Mouse (Mus musculus) lung, embryonic 16.5 days (tissue): ENCODE results near the gene Rab23. TPM values are rescaled to one million over a fixed set of nuclear protein-coding genes. Genes with fewer than 3 reads are reported as not detected.
"Not testable (repeated sequence)": the region's sequence is repeated elsewhere in the genome, so short reads cannot be mapped to it uniquely, and the experiment has no call there.

Source experiments
- ATAC-seq: fragments of 200-750 bp; cut with Nextera tagmentation; 2 replicates; pipeline ENCODE4 v1.8.0; 2017; ENCODE audit warnings: low read depth, mild to moderate bottlenecking, moderate library complexity
- H3K27ac ChIP-seq: fragments of 300-500 bp; sonication (generic); 2 replicates; pipeline ENCODE4 v1.5.1; 2014; ENCODE audit warnings: mild to moderate bottlenecking, control low read depth, low read length
- H3K27me3 ChIP-seq: fragments of 300-500 bp; sonication (generic); 2 replicates; pipeline ENCODE4 v1.6.1; 2014; ENCODE audit warnings: low read depth, low read length, mixed read lengths; ENCODE audit not compliant: control insufficient read depth, insufficient read depth
- H3K36me3 ChIP-seq: fragments of 300-500 bp; sonication (generic); 2 replicates; pipeline ENCODE4 v1.6.1; 2014; ENCODE audit warnings: low read length; ENCODE audit not compliant: control insufficient read depth, insufficient read depth
- H3K4me1 ChIP-seq: fragments of 300-500 bp; sonication (generic); replicated peaks from 2 replicates; pipeline ENCODE4 v1.6.1; 2014; ENCODE audit warnings: low read length, mixed read lengths; ENCODE audit not compliant: control insufficient read depth, insufficient read depth
- H3K4me2 ChIP-seq: fragments of 300-500 bp; sonication (generic); 2 replicates; pipeline ENCODE4 v1.6.1; 2014; ENCODE audit warnings: low read depth, low read length, control low read depth
- H3K4me3 ChIP-seq: fragments of 300-500 bp; sonication (generic); 2 replicates; pipeline ENCODE4 v1.5.1; 2014; ENCODE audit warnings: mild to moderate bottlenecking, low read length, control low read depth
- H3K9ac ChIP-seq: fragments of 300-500 bp; sonication (generic); 2 replicates; pipeline ENCODE4 v1.6.1; 2014; ENCODE audit warnings: low read length, control low read depth
- H3K9me3 ChIP-seq: fragments of 300-500 bp; sonication (generic); 2 replicates; pipeline ENCODE4 v1.6.1; 2016; ENCODE audit warnings: low read length; ENCODE audit not compliant: control insufficient read depth
- WGBS: fragments of 180-500 bp; shearing (Covaris S2); extraction: QIAGEN DNeasy Blood & Tissue Kit; methylation state at CpG from one replicate; pipeline ENCODE4 v1.1.7; 2014; 5-methylcytosine and 5-hydroxymethylcytosine counted together
- polyA plus RNA-seq: library from polyadenylated mRNA; unstranded; fragments of >200 nt; fragmentation: Nextera tagmentation; extraction: Ambion mirVana; gene quantifications from 2 replicates; pipeline ENCODE4 v1.2.1, GENCODE M21; 2015

Rab23 gene
- polyA plus RNA-seq, 1 experiment from 2014 or later, result 24.9 TPM

- Histone ChIP-seq H3K36me3 (peaks cover 8% of the 10 kb centered on the region), H3K4me3 (no peak overlapping the region), H3K9me3 (no peaks in the 10 kb centered on the region), H3K9ac (no peak overlapping the region), H3K27ac (no peak overlapping the region), H3K4me2 (no peak overlapping the region), H3K27me3 (no peaks in the 10 kb centered on the region), H3K4me1 (no peaks in the 10 kb centered on the region)
- 21% methylated on average over 8 of the region's 8 CpGs for WGBS
- no peak for ATAC-seq
Observed at GRCm38 (mm10) chr1:33742903-33743302, 23.2 kb downstream of the Rab23 start.

GRCm38 (mm10) chr1:33744815-33745214 is 25.1 kb downstream of the Rab23 start:
- not testable (repeated sequence) for H3K9me3 ChIP-seq, H3K36me3 ChIP-seq

GRCm38 (mm10) chr1:33745901-33746300 is 26.2 kb downstream of the Rab23 start:
- Histone ChIP-seq H3K4me3 (no peak overlapping the region), H3K36me3 (peaks cover 2% of the 10 kb centered on the region; the same call in 1 of the 2 replicates), H3K27me3 (no peaks in the 10 kb centered on the region), H3K4me1 (no peaks in the 10 kb centered on the region), H3K27ac (no peak overlapping the region), H3K9me3 (no peaks in the 10 kb centered on the region), H3K4me2 (no peak overlapping the region), H3K9ac (no peak overlapping the region)
- no peak for ATAC-seq
- 96% methylated on average over 4 of the region's 4 CpGs for WGBS

More at GRCm38 (mm10) chr1:33744815-33745214, 25.1 kb downstream of the Rab23 start:
- 94% methylated on average over 9 of the region's 9 CpGs for WGBS
- not testable (repeated sequence) for H3K27ac ChIP-seq, H3K4me1 ChIP-seq, ATAC-seq, H3K27me3 ChIP-seq, H3K9ac ChIP-seq, H3K4me2 ChIP-seq, H3K4me3 ChIP-seq

- Histone ChIP-seq H3K4me3 (no peak overlapping the region), H3K9me3 (no peaks in the 10 kb centered on the region), H3K4me2 (no peak overlapping the region), H3K27ac (no peak overlapping the region), H3K4me1 (no peaks in the 10 kb centered on the region), H3K9ac (no peak overlapping the region), H3K27me3 (no peaks in the 10 kb centered on the region), H3K36me3 (peaks cover 2% of the 10 kb centered on the region; the same call in 1 of the 2 replicates)
- 94% methylated on average over 11 of the region's 11 CpGs for WGBS
- no peak for ATAC-seq
Observed at GRCm38 (mm10) chr1:33749109-33749508, 29.4 kb downstream of the Rab23 start.

GRCm38 (mm10) chr1:33749709-33750108 is 30.0 kb downstream of the Rab23 start:
- not testable (repeated sequence) for H3K36me3 ChIP-seq, ATAC-seq
- 89% methylated on average over 3 of the region's 4 CpGs for WGBS

GRCm38 (mm10) chr1:33751283-33751682 is 31.6 kb downstream of the Rab23 start:
- H3K27ac ChIP-seq, result no peak overlapping the region
- ATAC-seq, result no peak

More at GRCm38 (mm10) chr1:33749709-33750108, 30.0 kb downstream of the Rab23 start:
- H3K27ac ChIP-seq, H3K9ac ChIP-seq, H3K4me3 ChIP-seq, H3K27me3 ChIP-seq, H3K9me3 ChIP-seq, H3K4me1 ChIP-seq, H3K4me2 ChIP-seq: not testable (repeated sequence)

GRCm38 (mm10) chr1:33754089-33754488 is 34.4 kb downstream of the Rab23 start:
- H3K4me2 ChIP-seq, result no peak overlapping the region
- H3K27ac ChIP-seq, result no peak overlapping the region
- no peak for ATAC-seq
- H3K36me3 ChIP-seq, result no peaks in the 10 kb centered on the region
- WGBS, result 87% methylated on average over 17 of the region's 17 CpGs
- H3K27me3 ChIP-seq, result no peaks in the 10 kb centered on the region
- H3K9ac ChIP-seq, result no peak overlapping the region
- peaks cover 17% of the 10 kb centered on the region for H3K4me1 ChIP-seq
- H3K9me3 ChIP-seq, result no peaks in the 10 kb centered on the region
- no peak overlapping the region for H3K4me3 ChIP-seq

More at GRCm38 (mm10) chr1:33751283-33751682, 31.6 kb downstream of the Rab23 start:
- Histone ChIP-seq H3K9me3 (no peaks in the 10 kb centered on the region), H3K36me3 (no peaks in the 10 kb centered on the region), H3K9ac (no peak overlapping the region), H3K4me2 (no peak overlapping the region), H3K4me1 (peaks cover 5% of the 10 kb centered on the region), H3K4me3 (no peak overlapping the region), H3K27me3 (no peaks in the 10 kb centered on the region)
- WGBS, result 87% methylated on average over 10 of the region's 10 CpGs

GRCm38 (mm10) chr1:33754965-33755735 is 35.5 kb downstream of the Rab23 start:
- peaks cover 17% of the 10 kb centered on the region for H3K4me1 ChIP-seq
- no peak overlapping the region for H3K27ac ChIP-seq
- no peak overlapping the region for H3K9ac ChIP-seq
- WGBS, result 71% methylated on average over 21 of the region's 21 CpGs
- no peaks in the 10 kb centered on the region for H3K36me3 ChIP-seq
- no peak overlapping the region for H3K4me3 ChIP-seq
- no peaks in the 10 kb centered on the region for H3K9me3 ChIP-seq
- no peak for ATAC-seq
- H3K27me3 ChIP-seq, result no peaks in the 10 kb centered on the region
- no peak overlapping the region for H3K4me2 ChIP-seq

- H3K4me1 ChIP-seq, result peaks cover 17% of the 10 kb centered on the region
- no peak overlapping the region for H3K27ac ChIP-seq
- ATAC-seq, result no peak
- no peak overlapping the region for H3K9ac ChIP-seq
- no peaks in the 10 kb centered on the region for H3K27me3 ChIP-seq
- WGBS, result 73% methylated on average over 7 of the region's 7 CpGs
- no peaks in the 10 kb centered on the region for H3K9me3 ChIP-seq
- H3K36me3 ChIP-seq, result no peaks in the 10 kb centered on the region
- peak overlapping the region; percentile 79; the same call in 1 of the 2 replicates for H3K4me3 ChIP-seq
- H3K4me2 ChIP-seq, result peak overlapping the region; percentile 94
Observed at GRCm38 (mm10) chr1:33755799-33756198, 36.1 kb downstream of the Rab23 start.
